Mouse (Mus musculus): ENCODE measurements around the gene Vcl.

Vcl gene

DNA sequence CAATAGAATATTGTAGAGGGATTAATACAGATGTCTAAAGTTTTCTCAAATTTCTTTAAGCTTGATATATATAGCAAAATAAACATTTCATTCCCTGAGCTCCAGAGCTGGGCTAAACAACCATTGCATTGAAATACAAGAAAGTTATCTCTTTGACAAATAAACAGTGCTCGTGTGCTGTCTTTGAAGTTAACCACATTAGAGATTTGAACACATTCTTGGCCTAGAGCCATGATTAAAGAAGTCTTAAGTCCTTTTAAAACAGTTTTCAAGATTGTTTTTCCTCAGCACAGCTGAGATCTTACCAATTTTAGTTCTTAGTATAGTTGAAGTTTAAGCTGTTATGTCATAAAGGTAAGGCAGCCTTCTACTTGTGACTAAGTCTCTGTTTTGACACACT, 135.1 kb downstream of the Vcl start:
- DNase-seq (ENCODE audit: low spot score in 2 of 2), result no peak

DNA sequence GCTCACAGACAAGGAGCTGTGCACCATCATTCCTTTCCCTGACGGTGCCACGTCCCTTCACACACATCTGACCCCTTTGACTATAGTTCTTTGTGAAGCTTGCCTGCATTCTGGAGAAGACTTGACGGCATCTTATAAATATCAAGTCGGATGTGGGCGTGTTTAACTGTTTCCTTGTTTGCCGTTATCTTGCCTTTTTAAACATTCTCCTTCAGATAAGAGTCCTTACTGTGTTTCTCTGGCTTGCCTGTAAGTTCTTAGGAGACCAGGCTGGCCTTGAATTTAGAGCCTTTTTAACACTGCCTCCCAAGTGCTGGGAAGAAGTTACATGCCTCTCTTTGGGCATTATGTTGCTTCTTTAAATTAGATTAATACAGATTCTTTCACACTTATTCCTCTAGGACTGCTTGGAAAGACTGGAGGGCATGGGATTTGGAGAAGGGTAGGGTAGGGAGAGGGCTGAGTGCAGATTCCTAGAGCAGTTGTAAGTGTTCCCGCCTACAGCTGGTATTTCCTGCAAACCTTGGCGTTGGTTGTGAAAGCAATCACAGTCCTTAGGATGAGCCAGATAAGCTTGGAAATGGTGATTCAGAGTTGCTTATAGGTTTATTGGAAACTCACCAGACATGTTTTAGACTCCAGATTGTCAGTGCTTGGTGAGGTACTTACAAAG, 136.4 kb downstream of the Vcl start:
- no peak for DNase-seq (ENCODE audit: low spot score in 2 of 2)

DNA sequence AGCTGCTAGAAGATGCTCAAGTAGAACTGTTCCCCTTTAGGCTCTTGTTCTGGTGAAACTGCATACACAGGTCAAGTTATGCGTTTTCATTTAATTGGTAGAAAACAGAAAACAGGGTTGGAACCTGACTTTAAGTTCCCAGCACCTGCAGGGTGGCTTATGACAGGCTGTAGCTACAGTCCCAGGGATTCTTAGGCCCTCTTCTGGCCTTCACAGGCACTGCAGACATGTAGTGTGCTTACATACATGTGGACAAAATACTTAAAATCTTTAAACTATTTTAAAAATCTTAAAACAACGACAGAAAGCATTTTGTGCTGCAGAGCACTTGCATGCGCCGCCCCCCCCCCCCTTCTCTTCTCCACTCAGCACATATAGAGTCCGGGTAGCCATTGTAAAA, 140.4 kb downstream of the Vcl start:
- no peak for DNase-seq (ENCODE audit: low spot score in 2 of 2)

DNA sequence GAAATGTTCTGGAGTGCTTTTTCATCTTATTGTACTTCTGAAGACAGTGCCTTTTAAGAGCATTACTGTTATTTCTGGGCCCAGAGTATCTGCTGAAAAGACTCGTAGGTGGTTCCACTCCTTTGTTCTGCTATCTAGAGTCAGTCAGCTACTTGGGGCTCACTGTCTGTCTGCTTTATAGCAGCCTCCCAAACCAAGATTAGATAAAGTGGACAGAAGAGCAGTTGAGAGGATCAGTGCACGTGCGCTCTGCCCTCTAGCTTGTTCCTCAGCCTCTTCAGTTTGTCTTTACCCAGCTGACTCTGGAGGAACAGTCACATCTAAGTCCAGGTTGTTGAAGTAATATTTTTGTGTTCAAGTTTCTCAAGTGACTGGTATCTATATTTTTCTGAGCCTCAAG, 144.8 kb downstream of the Vcl start:
- DNase-seq (ENCODE audit: low spot score in 2 of 2), result no peak

DNA sequence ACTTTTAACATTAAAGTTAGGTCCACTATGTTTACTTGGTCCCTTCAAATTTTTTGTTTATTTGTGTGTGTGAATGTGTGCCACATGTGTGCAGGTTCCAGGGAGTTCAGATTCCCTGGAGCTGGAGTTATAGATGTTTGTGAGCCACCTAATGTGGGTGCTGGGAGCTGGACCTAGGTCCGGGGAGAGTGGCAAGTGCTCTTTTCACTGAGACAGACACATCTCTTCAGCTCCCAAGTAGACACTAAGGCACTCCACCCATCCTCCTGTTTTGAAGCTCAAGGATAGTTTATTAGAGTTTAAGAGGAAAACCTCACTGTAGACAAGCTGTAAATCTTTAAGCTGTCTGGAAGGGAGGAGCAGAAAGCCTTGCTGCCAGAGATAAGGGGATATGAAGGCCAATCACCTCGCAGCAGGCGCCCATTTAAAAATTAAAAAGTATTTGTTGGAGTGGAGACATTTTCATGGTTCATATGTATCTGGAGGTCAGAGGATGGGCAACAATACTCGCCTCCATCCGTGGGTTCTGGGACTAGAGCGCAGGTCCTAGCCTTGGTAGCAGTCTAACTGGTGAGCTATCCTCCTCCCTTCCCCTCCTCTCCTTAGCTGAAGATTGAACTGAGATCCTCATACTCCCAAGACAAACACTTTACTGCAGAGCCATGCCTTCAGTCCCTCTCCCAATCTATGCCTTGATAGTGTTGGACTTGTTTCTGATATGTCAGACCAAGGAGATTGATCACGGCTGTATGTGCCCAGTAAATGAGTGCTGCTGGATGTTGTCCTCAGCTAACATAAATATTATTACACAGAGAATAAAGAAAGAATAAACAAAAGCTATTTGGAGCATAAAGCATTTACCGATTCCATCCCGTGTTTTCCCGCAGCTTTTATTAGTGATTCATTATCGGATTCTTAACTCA, 145.5 kb downstream of the Vcl start:
- DNase-seq (ENCODE audit: low spot score in 2 of 2), result no peak

DNA sequence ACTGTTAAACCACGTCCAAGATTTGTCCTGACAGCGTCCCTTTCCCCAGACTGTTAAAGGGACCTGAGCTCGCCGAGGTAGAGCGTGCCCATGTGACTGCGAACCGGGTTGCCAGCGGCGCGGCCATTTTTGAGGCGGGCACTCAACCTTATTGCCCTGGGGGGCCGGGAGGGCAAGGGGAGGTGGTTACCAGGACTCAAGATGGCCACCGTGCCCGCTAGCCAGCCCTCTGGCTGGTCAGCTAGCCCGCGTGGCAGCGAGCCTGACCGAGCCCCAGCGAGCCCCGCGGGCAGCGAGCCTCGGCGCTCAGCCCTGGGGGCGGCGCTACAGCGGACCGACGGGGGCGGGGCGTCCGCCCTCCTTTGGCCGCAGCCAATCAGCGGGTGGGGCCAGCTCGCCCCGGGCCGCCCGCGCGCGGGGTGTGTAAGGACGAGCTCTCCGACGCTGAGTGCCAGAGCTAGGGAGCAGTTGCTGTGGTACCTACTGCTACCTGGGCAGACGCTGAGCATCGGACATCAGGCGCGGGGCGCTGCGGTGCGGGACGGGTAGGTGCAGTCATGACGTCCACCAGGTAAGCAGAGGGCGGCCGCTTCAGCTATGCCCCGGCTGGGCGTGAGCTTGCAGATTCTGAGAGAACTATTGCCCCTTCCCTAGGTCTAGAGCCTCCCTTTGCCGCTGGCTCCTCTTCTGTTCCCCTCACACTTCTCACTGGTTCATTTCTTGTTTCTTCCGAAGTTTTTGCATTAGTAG, 146.7 kb downstream of the Vcl start:
- DNase-seq (ENCODE audit: low spot score in 2 of 2), result peak; percentile 80 to 82

DNA sequence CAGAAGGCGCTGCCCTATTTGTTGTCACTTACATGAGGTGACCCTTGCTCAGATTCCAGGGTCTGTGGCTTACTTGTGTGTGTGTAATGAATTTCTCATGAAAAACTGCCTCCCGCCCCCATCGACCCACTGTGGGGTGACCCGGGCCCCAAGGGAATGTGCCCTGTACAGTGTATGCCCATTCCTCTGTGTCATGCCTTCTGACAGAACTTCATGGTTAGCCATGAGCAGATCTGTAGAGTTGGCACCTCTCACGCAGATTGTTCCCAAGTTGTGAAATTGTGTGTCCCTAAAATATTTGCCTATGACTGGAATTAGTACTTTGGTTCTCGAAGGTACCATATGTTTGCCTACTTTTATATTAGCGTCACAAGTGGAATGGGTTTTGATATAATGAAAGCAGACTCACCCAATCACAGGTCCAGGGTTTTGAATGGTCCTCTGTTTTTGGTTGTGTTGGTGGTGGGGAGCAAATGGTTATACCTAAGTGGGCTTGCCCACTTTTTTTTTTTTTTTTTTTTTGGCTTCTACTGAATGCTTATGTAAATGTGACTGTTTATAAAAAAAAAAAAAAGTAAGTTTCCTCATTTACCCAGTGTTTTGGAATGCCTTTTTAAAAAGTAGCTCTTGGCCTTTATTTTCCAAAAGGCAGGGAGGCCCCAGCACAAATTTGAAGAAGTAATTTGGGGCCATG, 147.4 kb downstream of the Vcl start:
- DNase-seq (ENCODE audit: low spot score in 2 of 2), result no peak

DNA sequence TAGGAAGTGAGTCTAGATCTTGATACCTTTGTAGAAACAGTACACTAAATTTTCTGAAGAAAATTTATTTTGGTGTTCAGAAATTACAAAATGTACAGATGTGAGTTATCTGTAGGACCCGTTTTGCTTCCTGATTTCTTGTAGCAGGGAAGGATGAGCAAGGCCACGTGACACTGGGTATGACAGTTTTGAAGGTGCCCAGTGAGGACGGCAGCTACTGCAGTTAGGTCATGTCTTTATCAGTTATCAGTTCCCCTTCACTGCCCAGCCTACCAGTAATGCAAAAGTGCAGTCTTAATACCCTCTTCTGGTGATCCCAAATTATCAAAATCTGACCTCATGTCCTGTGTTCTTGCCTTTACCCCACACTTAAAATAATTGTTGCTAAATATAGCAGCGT, 148.7 kb downstream of the Vcl start:
- no peak for DNase-seq (ENCODE audit: low spot score in 2 of 2)

DNA sequence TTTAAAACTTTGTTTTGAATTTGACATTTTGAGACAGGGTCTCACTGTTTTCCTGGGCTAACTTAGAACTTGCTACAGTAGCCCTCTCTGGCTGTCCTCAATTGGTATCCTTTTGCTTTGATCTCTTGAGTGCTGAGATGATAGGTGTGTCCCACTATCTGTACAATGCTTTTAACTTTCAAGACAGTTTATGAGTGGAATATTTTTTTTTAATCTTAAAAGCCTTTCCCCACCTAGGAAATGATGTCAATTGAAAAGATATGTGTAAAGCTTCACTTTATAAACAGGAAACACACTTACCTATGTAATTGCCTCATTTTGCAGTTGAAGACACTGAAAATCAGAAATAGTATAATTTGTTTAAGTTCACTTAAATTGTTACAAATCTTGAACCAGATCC, 149.3 kb downstream of the Vcl start:
- DNase-seq (ENCODE audit: low spot score in 2 of 2), result no peak

DNA sequence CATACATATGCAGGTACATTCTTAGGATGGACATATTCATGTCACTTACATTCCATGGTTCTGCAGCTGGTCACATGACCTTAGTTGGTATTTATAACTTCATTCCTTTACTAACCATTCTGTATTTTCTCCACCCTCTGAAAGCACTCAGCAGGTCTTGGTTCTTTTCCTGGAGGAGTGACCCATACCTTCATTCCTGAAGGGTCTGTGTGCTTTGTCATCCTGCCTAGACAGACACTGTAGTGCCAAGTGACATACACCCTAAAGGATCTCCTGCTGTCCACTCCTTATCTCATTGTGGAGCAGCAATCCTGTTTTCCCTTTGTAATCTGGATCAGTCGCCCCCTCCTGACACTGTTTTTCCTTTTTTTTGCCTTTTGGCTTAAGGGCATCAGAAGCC, 153.6 kb downstream of the Vcl start:
- DNase-seq (ENCODE audit: low spot score in 2 of 2), result no peak

Data from frontal cortex, postnatal 14 days (tissue).